Mouse (Mus musculus) spleen, adult 12 weeks (tissue): ENCODE data around the gene Gm12248.

Experiments used
- DNase-seq: peaks from one replicate; pipeline ENCODE4 v3.0.0; 2022; ENCODE audit warnings: low spot score

Gene Gm12248

DNA sequence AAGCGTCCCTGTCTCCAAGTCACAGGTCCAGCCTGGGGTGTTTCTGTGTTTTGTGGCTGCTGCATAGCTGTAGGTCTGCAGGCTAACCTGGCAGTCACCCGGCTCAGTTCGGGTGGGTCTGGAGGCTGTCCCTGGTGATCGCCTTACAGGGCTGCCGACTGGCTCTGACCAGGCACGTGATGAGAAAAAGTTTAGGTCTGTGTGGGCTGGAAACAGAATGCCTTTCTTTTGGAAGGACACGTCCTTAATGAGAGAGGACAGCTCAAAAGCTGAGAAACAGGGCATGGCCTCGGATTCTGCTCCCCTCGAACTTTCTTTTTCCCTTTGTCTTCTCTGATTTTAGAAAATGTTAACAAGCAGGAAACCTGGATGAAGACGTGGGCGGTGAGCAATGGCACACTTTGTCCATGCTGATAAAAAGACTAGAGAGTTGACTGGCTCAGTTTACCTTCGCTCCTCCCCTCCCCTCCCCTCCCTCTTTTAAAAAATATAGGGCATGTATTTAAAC, at the start of gene Gm12248:
TSS of gene Gm12248 (minus strand) at position 114 of the 508 bp plus-strand sequence.
- DNase-seq, result no peak

DNA sequence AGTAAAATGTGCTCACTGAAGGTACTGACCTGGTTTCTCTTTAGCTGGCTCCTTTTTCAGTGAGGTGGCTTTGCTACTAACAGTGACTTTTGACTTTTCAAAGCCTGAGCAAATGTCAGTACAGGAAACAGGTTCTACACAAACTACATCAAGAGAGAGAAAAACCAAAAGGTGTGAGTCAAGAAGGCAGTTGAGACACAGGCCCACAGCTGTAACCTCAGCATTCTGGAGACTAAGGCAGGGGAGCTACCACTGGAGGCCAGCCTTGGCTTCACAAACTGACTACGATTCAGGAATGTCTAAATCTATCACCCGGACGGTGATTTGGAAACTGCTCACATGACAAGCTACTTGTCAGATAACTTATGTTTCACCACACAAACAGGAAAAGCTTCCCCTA, 46.5 kb upstream of the Gm12248 start:
- DNase-seq, result no peak

DNA sequence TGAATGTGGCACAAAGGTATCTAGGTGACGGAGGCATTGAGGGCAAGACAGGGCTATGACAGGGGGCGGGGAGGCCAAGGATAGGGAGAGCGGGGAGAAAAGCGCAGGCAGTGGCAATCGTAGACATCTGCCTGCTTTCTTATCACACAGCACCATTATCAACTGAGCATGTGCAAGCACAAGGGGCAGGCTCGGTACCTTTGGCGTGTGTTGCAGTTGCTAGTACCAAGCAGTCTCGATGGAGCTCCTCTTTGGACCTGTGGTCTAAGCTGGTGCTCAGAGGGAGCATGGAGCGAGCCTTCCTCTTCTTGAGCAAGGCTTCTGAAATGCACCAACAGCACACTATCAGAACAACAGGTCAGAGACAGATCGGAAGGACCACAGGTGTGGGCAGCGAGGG, 45.9 kb upstream of the Gm12248 start:
- no peak for DNase-seq

DNA sequence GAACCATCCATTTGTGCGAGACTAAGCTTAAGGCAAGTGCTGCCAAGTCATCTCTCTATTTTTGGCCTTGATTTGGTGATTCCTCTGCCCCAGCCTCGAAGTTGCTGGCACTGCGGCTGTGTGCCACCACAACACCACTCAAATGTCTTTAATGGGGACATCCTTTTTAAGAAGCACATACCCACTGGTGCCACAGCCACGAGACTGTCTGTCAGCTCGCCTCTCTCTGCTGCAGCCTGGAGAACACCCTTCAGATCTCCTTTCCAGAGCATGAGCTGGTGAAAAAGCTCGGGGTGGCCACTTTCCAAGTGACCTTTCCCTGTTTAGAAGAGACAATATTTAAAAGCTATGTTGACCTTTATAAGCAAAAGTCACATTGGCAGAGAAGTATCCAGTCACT, 43.7 kb upstream of the Gm12248 start:
- DNase-seq, result no peak

DNA sequence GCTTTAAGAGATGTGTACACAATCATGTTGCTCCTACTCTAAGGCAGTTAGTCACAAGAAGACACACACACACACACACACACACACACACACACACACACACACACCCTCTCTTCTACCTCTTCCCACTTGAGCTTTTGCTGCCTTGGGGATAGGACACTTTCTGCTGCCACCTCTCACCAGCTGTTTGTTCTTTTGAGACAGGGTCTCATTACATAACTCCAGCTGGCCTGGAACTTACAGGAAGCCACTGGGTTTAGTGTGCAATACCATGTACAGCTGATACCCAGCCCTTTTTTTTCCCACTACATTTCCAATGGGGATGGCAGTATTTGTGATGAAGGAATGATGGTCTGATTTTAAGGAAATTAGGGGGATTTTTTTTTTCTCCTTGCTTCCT, 42.4 kb upstream of the Gm12248 start:
- DNase-seq, result no peak

DNA sequence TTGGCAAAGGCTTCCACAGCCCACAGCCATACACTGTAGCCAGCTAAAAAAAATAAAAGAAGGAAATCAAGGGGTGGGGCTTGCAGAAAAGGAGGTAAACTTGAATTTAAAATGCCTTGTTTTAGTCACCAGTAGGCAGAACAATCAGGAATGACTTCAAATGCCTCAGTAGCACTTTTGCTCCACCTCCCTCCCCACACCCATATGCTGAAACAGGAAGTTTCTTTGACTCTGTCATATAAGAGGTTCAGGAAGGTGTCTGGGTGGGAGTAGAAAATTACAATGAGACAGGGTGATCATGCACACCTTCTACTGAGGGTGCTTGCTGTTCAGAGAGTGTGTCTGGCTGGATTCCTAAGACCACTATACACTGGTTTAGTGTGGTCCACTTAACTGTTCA, 41.9 kb upstream of the Gm12248 start:
- DNase-seq, result no peak

DNA sequence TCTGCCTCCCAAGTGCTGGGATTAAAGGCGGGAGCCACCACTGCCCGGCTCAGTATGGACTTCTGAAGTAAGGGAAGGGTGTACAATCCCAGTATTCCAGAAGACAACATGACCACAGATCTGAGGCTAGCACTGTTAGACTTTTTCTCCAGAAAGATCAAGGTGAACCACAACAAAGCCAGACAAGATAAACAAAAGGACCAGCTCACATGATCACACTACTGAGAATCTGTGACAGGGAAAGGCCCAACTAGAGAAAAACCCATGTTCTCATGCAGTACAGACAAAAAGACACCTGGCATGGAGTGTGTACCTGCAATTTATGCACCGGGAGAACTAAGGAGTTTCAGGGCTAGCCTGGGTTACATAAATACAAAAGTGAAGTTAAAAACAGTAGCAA, 39.1 kb upstream of the Gm12248 start:
- no peak for DNase-seq

DNA sequence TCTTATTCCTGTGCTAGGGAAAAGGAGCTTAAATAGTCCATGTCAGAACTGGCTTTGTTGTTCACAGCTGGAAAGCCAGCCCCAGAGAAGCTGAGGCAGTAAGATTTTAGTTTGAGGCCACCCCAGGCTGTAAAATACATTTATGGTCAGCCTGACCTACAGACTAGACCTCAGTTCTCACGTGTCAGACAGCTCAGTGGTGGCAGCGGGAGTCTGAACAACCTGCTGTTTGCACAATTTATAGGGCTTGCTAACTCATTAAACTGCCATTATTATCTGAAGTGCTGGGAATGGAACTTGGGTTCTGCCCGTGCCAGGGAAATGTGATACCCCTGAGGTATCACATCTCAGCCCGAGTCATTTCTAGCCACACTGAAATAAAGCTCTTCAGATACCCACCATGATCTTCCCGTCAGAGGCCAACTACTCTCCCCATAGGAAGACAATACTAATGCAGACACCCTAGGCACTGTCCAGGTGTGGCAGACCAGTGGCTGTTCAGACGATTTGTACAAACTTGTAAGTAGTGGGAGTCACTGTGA, 36.4 kb upstream of the Gm12248 start:
- no peak for DNase-seq

DNA sequence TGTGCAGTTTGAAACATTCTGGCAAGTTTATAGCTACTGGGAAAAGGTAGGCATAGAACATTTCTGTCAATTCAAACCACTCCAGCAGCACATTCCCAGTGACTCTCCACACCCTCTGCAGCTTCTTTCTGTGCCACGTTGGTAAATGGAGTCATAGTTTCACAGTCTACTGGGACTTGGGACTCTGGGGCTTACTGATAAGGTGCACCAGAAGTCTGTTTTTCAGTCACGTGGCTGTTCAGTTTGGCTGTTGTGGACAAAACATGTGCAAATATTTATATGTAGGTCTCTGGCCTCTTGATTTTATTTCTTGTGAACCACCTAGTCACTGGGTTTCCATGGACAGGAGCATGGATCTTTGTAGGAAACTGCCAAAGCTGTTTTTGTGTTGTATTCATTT, 34.6 kb upstream of the Gm12248 start:
- peak; percentile 14 for DNase-seq

DNA sequence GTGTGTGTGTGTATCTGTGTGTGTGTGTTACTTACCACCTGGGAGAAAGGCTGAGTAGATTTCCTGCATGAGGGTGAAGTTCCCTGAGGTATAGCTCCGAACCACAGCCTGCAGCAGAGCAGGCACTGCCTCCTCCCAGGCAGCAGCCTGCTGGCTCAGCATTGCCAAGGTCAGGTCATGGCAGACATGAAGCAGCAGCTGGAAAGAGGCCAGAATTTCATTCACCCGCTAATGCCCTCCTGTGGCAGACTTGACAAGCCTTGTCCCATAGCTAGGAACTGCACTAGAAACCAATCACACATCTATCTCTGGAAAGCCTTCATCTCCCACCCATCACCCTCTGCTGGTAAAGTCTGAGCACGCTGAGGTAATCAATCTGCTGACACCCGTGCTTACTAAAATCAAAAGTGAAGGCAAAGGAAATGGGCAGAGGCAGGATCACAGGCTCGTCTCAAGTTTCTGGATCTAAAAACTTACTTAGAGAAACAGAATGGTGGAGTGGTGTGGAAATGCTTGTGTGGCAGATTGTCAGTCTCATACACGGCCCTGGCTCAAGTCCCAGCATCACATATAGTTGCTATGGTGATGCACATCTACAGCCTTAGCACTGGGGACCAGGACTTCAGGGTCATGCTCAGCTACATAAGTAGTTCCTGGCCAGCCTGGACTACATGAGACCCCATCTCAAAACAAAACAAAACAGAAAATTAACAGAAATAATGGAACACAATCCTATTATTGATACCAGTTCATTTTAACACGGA, 33.6 kb upstream of the Gm12248 start:
- no peak for DNase-seq

DNA sequence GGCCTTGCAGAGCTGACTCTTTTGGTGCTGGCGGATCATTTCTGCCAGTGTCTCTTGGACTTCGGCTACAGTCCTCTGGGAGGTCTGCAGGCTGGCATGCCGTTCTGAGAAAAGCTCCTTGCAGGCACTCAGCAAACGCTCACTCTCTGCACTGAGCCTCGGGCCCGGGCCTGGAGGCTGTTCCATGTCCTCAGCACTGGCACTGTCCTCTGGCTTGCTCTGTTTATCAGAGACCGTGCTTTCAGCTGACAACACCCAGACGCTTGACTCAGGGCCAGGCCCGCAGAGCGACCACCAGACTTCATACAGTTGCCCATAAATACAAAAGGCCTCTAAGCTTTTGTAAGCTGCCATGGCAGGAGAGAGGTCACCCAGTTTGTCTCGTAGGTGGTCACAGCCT, 32.1 kb upstream of the Gm12248 start:
- DNase-seq, result no peak

DNA sequence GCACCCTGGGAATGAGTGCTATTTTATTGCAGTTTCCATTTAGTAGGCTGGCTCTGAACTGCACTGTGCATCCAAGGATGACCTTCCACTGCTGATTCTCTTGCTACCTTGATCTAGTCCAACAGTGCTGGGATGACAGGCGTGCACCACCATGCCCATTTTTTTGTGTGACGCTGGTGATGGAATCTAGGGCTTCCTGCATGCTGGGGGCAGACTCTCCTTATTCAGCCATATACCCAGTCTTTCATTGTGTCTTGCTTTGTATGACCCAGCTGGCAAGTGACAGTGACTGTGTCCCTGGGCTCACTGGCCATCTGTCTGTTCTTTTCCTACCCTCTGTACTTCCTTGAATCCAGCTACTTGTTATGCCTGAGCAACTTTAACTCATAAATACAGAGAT, 30.8 kb upstream of the Gm12248 start:
- no peak for DNase-seq

DNA sequence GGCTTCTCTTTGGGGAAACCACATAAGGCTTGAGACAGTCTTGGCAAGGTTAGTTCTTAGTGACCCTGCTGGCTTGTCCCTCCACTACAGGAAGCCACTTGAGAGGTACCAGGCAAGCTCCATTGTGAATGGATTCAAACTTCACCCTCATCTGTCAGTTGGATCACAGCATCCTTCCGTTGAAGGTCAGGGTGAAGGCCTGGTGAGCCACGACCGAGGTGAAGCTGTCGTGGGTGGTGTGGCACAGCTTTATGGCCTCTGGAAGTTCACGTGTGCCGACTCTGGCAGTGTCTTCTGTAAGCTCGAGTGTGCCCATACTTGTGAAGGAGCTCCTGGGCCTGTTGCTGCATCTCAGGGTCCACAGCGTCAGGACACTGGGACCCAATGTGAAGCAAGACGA, 28.4 kb upstream of the Gm12248 start:
- no peak for DNase-seq

DNA sequence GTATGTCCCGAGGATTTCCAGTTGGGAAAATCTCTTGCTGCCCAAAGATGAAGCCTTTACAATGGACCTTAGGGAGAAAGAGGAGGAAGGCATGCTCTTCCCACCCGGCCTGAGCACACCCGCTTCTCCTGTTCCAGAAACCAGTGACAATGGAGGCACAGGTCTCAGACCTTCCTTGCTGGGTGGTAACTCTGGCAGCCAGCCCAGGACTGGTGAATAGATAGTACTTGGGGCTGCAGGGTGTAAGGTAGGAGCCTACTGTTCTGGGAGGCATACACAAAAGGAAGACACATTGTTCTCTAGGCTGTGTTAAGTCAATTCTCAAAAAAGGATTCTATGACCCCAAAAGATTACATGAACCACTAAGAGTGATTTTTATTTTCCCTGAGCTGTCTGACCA, 27.7 kb upstream of the Gm12248 start:
- DNase-seq, result no peak

DNA sequence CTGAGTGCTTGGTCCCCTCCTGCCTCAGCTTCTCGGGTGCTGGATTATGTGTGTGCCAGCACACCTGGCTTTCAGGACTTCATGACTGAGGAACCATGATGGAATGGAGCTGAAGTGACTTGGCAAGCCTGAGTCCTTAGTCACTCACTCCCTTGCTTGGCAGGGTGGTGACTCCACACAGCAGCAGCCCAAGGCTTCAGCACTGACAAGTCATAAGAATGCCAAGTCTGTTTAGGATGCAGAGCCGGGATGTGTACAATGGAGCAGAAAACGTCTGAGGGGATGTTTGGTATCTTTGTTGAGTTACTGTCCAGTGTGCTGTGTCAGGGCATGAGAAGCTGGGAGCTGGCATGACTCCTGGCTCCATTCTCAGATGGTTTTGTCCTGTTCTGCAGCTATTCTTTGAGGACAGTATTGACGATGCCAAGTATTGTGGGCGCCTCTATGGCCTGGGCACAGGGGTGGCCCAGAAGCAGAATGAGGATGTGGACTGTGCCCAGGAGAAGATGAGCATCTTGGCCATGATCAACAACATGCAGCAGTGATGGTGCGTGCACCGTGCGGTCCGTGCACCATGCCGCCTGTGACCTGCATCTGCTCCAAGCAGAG, 24.2 kb upstream of the Gm12248 start:
- no peak for DNase-seq

DNA sequence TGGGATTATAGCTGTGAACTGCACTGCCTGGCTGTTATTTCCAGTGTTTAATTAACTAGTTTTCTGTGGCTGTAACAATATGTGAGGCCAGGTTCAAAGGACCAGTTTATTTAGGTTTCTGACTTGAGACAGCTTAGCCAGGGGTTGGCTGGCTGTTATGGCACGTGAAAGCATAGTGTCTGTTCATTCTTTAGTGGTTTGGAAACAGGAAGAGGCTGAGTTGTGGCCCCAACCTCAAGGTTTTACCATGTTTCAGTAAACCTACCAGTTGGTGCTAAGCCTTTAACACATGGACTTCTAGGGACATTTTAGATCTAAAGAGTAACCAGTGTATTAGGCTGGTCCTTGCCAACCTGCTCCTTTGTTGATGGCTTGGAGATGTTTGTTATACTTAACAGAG, 23.6 kb upstream of the Gm12248 start:
- DNase-seq, result no peak

DNA sequence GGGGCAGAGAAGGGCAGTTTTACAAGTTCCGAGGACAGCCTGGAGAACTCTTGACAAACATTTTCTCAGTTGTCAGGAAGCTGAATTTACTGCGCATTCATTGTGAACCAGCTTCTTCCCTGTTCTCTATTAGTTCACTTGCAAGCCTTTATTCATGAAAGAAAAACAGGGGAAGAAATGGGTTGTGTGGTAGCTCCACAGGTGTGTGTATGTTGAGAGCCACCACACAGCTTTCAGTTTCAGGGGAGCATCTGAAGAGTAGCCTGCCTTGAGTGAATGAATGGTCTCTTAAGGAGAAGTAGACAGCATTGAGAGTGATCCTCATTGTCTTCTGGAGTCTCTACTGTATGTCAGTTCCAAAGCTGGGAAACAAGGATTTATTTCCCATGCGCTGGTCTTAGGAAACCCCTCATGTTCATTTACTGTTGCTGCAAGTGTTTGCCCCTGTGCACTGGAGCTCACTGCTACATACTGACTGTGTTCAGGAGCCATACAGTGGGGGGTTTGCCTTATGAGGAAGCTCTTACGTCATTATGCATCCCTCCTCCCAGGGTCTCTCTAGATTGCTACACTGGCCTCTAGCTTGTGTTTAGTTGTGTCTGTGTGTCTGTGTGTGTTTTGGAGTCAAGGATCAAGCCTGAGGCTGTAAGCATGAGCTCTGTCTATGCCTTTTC, 14.9 kb upstream of the Gm12248 start:
- DNase-seq, result no peak

DNA sequence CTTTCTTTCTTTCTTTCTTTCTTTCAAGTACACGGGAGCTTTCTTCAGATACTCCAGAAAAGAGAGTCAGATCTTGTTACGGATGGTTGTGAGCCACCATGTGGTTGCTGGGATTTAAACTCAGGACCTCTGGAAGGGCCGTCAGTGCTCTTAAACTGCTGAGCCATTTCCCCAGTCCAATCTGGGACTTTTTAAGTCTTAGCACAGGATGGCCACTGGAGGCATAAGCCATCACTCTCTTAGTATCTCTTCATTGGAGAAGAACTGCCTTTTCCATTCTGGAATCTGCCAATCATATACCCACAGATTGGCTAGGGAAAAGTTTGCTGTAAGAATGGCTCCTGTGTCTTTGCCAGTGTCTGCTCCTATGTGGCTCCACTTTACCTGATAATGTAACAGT, 14.1 kb upstream of the Gm12248 start:
- DNase-seq, result no peak

DNA sequence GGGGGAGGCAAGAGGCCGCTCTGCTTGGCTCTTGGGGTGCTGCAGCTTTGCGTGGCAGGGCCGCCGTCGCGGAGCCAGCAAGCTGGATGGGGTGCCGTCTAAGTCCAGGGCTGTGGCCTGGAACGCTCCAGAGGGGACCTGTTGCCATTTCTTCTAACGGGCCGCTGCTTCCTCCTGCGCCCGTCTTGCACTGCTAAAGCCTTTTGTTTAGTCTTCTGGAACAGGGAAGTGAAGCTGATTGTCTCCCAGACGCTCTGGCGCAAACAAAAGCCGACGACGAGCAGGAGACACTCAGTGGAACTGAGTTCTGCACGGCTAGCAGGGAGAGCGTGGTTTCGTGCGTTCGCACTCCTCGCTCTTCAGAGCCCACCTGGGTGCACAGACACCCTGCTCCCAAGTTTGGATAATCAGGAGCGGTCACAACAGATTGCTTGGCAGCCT, 11.4 kb upstream of the Gm12248 start:
- no peak for DNase-seq

DNA sequence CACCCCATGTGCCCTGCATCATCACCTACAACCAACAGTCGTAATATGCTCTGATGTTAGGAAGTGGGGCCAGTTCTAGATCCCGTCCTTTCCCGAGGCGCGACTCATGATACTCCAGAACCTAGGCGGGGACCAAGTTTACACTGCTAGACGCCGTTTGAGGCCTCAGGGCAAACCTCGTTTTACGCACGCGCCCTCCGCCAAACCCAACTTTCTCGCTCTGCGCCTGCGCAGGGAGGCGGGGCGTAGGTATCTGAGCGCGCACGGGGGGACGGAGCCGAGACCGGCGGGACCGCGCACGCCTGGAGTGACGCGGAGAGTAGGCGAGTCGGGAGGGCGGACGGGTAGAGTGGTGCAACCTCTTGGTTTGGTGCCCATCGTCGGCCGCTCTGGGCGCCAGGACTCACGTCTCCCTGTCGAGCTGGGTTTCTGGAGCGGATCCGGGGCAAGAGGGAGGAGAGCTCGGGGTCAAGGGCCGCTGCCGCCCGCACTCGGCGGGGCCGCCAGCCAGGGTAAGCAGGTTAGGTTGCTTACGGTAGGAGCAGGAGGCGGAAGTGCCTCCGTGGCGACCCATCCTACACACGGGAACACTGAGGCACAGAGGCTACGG, 10.9 kb upstream of the Gm12248 start, which contains the start of gene Cnot8:
TSS of gene Cnot8 (plus strand) at position 457 of the 610 bp plus-strand sequence.
- DNase-seq, result peak; percentile 99

DNA sequence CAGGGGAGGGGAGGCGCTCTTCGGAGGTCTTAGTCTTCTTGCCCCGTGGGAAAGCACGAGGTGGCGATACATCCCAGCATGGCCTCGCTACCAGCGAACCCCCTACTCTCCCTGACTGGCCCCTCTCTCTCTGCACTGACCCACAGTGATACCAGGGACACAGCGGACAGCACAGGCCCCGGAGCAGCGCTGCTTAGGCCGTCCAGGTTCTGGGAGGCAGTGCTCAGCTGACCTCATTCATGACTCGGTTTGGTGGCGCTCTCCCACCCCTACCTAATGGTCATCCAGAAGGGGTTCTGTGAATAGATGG, 10.4 kb upstream of the Gm12248 start:
- no peak for DNase-seq

DNA sequence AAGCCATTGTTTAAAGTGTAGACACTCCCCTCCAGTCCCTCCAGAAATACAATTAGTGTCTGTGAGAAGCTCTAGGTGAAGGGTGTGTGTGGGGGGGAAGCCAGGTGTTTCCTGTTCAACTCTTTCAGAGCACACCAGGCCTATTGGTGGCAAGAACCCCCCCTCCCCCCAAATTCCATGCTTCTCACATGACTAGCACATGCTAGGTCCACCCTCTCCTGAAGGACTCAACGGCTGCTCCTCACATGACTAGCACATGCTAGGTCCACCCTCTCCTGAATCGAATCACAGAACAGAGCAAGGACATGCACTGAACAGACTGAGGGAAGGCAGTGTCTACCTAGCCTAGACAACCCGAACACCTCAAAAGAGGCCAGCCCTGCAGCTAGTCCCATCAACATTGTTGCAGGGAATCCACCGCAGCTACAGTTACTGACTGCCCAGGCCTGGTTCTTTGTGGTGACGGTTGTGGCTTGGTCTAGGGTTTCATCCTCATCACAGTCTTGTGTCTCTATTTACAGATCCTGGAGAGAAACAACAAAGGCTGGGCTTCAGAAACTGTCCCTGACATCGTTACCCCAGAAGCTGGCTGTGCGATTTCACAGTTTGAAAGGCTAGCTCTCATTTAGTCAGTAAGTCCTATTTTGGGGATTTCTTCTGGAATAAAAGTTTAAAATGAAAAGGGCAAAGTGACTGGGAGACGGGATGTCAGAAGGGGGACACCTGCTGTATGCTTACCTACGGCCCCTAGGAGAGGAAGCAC, 9.8 kb upstream of the Gm12248 start:
- DNase-seq, result no peak
